Mouse (Mus musculus) C2C12 (cell line): ENCODE measurements around the gene Crabp2.

ENCODE experiments used
- CTCF ChIP-seq: IDR thresholded peaks from one replicate; pipeline ENCODE4 v1.5.1; 2011; ENCODE audit not compliant: control insufficient read depth, insufficient read depth, insufficient read length
- MAX ChIP-seq: IDR thresholded peaks from one replicate; pipeline ENCODE4 v1.6.1; 2011; ENCODE audit warnings: mild to moderate bottlenecking, control low read depth
- MYOG ChIP-seq: IDR thresholded peaks from one replicate; pipeline ENCODE4 v1.6.1; 2011; ENCODE audit not compliant: control insufficient read depth, insufficient read length; ENCODE audit errors: extremely low read depth

GRCm38 (mm10) chr3:87899776-87900175, 48.7 kb upstream of the Crabp2 start:
- TF ChIP-seq MYOG (no peak), MAX (no peak), CTCF (no peak)
